Mouse (Mus musculus) 3T3-L1 (cell line): ENCODE results near the gene Wfdc21.
A peak's percentile ranks its signal among the peaks of the same experiment; 100 is the strongest.

Experiments
- DNase-seq: peaks from one replicate; pipeline ENCODE4 v3.0.0-alpha.2; 2015; ENCODE audit warnings: low read depth, low spot score

Gene Wfdc21

DNA sequence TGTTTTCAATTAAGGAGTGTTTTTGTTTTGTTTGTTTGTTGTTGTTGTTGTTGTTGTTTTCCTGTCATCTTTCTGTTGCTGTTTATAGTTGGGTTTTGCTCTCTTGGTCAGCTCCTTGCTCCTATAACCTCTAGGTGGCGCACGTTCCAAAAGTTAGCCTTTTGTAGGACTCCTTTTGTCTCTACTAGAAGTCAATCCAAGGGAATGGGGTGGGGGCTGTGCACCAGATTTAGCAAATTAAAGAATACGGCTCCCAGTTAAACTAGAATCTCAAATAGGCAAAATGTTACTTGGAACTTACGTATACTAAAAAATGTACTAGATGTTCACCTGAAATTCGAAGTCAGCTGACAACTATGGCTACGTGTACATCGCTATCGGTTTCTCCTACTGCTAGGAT is 55.4 kb downstream of the Wfdc21 start:
- peak; percentile 70 for DNase-seq
